Mouse (Mus musculus) CD8-positive naive resting alpha-beta T cell, adult 2 months (primary cell): ENCODE results near the gene B3galt6.

Experiments
- DNase-seq, 2 experiments: peaks; one replicate each; pipeline ENCODE4 v3.0.0; 2022; ENCODE audit warnings: low read depth in 2 of 2, low spot score in 2 of 2

B3galt6 gene

DNA sequence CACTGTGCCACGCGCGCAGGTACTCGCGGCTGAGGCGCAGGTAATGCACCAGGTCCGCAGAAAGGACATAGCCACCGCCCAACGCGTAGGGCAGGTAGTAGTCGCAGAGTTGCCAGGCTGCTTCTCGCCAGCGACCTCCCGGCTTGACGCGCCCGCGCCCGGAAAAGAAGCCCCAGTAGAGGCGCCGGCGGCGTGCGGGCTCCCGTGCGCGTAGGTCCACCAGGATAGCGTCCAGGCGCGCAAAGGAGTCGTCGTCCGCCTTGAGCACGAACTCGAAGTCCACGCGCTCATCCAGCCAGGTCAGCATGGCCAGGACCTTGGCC is 580 bp downstream of the B3galt6 start:
- DNase-seq, result no peak

DNA sequence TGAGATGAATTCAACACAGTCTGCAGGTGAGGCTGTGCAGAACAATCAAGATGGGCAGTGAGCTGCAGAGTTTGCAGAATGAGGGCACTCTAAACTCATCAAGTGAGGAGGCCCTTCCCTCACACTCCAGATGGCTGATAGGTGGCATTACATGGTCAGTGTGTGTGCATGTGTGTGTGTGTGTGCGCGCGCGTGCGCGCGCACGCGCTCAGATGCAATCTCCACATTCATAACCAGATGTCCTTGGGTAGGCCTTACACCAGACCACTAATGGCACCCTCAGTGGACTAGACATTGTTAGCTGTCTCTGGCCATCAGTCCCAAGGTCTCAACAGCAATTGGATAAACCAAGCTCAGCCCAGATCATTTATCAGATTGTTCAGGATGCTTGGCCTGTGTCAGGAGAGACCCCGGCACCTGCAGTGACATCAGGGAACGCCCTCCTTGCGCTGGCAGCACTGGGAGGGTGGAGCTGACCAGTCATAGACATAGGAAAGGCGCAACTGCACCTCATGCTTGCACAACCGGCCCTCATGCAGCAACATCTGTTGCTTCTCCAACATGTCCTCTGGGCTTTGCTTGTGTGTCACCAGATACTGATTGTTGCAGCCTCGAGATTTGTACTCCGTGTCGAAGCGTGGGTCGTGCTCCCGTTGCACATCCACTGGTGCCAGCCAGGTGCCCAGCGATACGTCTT is 1.1 kb downstream of the B3galt6 start:
- DNase-seq, result no peak

GRCm38 (mm10) chr4:155983788-155984187 is 8.7 kb downstream of the B3galt6 start:
- DNase-seq, result no peak

DNA sequence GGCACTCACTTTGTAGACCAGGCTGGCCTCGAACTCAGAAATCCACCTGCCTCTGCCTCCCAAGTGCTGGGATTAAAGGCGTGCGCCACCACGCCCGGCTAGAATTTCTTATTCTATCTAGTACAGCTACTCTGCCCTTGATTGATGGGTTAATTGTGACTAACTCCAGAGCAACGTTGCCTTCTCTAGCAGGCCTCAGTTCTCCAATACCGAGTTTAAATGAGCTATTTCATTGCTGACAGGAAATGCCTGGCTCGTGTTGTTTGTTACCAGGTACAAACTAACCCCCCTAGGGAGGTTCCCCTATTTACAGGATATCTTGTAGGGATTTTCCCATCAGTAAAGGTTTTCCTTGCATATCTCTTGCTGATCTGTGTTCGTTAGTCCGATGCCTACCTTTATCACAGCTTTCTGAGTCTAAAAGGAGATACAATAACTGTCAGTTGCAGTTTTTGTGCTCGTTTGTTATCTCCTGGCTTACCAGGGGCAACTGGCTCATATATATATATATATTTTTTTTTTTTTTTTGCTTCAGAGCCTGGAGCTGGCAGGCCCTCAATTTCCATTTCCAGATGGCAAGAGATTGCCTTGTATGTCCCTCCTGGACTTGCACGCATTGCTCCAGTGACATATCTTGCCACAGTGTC is 10.9 kb downstream of the B3galt6 start:
- DNase-seq, result no peak

DNA sequence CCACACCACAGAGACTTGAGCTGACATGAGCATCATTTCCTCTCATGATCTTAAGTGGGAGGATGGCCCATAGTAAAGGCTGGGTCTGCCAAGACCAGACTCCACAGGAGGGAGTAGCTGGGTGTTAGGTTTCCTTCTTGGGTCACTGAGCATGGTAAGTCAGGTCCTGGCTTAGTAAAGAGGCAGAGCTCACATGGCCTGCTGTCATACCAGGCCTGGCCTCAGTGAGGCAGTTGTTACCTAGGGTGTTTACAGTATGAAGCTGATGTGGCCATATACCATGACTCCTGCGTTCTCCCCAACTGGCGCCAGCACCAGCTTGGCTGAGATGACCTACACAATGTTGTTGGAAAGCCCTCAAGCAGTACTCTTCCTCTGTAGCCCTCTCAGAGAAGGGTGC is 19.2 kb downstream of the B3galt6 start:
- no peak for DNase-seq

- DNase-seq, result no peak
Measured at GRCm38 (mm10) chr4:155972651-155973050, 19.8 kb downstream of the B3galt6 start.

GRCm38 (mm10) chr4:155970286-155970685 is 22.2 kb downstream of the B3galt6 start:
- no peak for DNase-seq

- no peak for DNase-seq
Measured at GRCm38 (mm10) chr4:155969043-155969653, 23.3 kb downstream of the B3galt6 start.

GRCm38 (mm10) chr4:155964396-155964795 is 28.1 kb downstream of the B3galt6 start:
- no peak for DNase-seq

DNA sequence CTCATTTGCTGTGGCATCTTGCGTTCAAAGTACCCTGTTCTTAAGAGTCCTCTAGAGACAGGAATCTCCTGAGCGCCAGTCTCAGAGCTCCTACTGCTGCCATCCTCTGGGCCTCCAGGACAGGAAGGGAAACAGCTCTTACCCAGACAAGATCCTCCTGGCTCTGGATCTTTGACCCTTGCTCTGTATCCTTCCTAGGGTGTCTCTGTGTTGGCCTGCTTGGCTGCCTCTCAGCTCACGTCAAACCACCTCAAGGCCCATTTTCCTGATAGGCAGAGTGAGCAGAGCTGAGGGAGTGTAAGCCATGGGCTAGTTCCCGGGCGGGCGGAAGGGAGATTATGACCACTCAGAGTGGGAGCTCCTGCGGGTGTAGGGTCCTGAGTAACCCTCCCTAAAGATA is 29.3 kb downstream of the B3galt6 start:
- DNase-seq, result no peak

DNA sequence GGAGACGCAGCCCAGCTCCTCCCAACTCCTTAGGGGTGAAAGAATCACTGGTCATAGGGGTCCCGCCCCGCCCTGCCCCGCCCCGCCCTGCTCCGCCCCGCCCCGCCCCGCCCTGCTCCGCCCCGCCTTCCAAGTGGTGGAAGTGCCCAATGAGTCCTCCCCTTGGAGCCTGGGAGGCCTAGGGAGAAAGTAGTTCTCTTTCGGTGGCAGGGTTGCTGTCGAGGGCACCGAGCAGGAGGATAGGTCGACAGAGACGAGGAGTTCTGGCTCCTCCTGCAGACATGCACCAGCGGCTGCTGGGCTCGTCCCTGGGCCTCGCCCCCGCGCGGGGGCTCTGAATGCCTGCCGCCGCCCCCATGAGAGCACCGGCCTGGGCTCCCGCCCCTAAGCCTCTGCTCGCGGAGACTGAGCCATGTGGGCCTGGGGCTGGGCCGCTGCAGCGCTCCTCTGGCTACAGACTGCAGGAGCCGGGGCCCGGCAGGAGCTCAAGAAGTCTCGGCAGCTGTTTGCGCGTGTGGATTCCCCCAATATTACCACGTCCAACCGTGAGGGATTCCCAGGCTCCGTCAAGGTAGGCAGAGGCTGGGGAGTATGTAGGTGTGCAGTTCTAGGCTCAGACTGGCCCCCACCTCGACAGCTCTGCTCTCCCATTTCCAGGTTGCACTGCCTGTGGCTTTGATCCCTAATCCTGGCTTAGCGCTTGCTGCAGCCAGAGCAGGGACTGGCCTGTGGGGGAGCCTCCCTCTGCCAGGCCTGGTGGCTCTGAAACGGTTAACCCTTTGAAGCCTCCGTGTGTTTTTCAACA is 30.1 kb downstream of the B3galt6 start, which contains the start of gene C1qtnf12:
C1qtnf12 (plus strand) TSS at position 152 of the 805 bp plus-strand sequence.
- DNase-seq, result no peak

GRCm38 (mm10) chr4:155959275-155959674 is 33.2 kb downstream of the B3galt6 start:
- DNase-seq, result peak; percentile 64 to 74

- DNase-seq, result no peak
Measured at GRCm38 (mm10) chr4:155955491-155955890, 37.0 kb downstream of the B3galt6 start.

DNA sequence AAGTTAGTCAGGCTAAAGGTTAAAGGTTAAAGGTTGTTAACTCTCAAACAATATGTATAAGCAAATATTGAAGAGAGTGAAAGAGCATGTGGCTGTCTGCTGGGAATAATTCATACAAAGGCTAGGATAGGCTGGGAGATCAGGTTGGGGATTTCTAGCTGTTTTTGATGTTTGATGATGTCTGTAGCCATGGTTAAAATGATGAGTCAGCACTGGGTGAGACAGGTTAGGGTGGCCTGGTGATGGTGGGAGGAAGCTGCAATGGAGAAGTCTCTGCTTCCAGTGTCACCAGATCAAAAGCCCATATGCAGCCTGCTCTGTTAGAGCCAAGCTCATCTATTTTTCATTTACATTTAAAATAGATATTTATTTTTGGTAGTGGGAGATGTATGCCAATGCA is 45.4 kb downstream of the B3galt6 start:
- no peak for DNase-seq

GRCm38 (mm10) chr4:155944271-155944670 is 48.2 kb downstream of the B3galt6 start:
- DNase-seq, result peak in 1 of 2 experiments; percentile 17

GRCm38 (mm10) chr4:155943534-155944249 is 48.8 kb downstream of the B3galt6 start, which contains the start of gene Ube2j2:
Ube2j2 (plus strand) TSS chr4:155943831.
- peak; percentile 91 for DNase-seq

- DNase-seq, result no peak
Measured at GRCm38 (mm10) chr4:155943049-155943452, 49.4 kb downstream of the B3galt6 start.
